In the genomic region with DNA sequence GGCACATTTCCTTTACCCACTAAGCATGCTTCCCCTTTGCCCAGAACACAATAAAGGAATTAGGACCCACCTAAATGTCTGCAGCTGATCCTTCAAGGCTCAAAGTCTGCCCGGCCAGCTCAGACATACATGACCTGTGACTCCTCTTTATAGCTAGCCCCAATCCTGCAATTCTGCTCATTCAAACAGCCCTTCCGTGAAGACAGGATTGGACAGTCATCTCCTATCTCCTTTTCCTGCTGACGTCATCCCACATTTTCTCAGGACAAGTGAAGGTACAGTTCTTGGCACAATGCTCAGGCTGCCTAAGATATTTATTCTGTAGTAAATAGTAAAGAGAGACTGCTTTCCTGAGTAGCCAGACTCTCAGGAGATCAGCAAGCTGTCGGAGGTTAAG, we compare ENCODE assay signal across 8 mouse cellular contexts. TPM values are rescaled to one million over a fixed set of nuclear protein-coding genes. Genes with fewer than 3 reads are reported as not detected.
DNase-seq lines count a peak whose midpoint lies in the region; ATAC-seq and TF ChIP-seq lines count a peak whose summit lies in the region.

No protein-coding gene starts in this region.

- H3K27ac ChIP-seq in heart, embryonic 13.5 days (replicated peaks), result peak overlapping the region; percentile 94
- peak overlapping the region; percentile 96 for H3K27ac ChIP-seq in embryonic facial prominence, embryonic 15.5 days (replicated peaks)
- H3K27ac ChIP-seq in intestine, postnatal 0 days (ENCODE audit: low read depth, low read length), result peak overlapping the region; percentile 98
- H3K27ac ChIP-seq in midbrain, embryonic 14.5 days (replicated peaks; ENCODE audit: low read depth, low read length), result peak overlapping the region; percentile 67

- TF ChIP-seq CTCF in intestine, postnatal 0 days (IDR thresholded peaks at IDR 0.05; ENCODE audit: low read depth), result no peak

- peak overlapping the region; percentile 85 for H3K4me2 ChIP-seq in heart, embryonic 13.5 days
- peak overlapping the region; percentile 74 for H3K4me2 ChIP-seq in embryonic facial prominence, embryonic 15.5 days (replicated peaks)
- peak overlapping the region; percentile 89 for H3K4me2 ChIP-seq in intestine, postnatal 0 days (replicated peaks; ENCODE audit: low read depth)
- peak overlapping the region; percentile 97 for H3K4me2 ChIP-seq in midbrain, embryonic 14.5 days (ENCODE audit: low read length)

- H3K4me3 ChIP-seq in heart, embryonic 13.5 days, result peak overlapping the region; percentile 95
- H3K4me3 ChIP-seq in embryonic facial prominence, embryonic 15.5 days (replicated peaks), result peak overlapping the region; percentile 84
- H3K4me3 ChIP-seq in intestine, postnatal 0 days (ENCODE audit: low read depth, low read length), result peak overlapping the region; percentile 85
- H3K4me3 ChIP-seq in midbrain, embryonic 14.5 days (replicated peaks; ENCODE audit: low read depth, low read length), result no peak overlapping the region

- no peaks in the 10 kb centered on the region for H3K9me3 ChIP-seq in heart, embryonic 13.5 days
- no peaks in the 10 kb centered on the region for H3K9me3 ChIP-seq in embryonic facial prominence, embryonic 15.5 days (replicated peaks)
- H3K9me3 ChIP-seq in intestine, postnatal 0 days (ENCODE audit: control insufficient read depth), result no peaks in the 10 kb centered on the region
- no peaks in the 10 kb centered on the region for H3K9me3 ChIP-seq in midbrain, embryonic 14.5 days (ENCODE audit: control insufficient read depth, low read length)

- peak overlapping the region; percentile 96 for H3K9ac ChIP-seq in heart, embryonic 13.5 days
- no peak overlapping the region for H3K9ac ChIP-seq in embryonic facial prominence, embryonic 15.5 days
- peak overlapping the region; percentile 97 for H3K9ac ChIP-seq in intestine, postnatal 0 days (ENCODE audit: low read depth, low read length)
- no peak overlapping the region for H3K9ac ChIP-seq in midbrain, embryonic 14.5 days (replicated peaks; ENCODE audit: low read length)

- H3K4me1 ChIP-seq in heart, embryonic 13.5 days, result peaks cover 69% of the 10 kb centered on the region
- peaks cover 46% of the 10 kb centered on the region for H3K4me1 ChIP-seq in embryonic facial prominence, embryonic 15.5 days
- H3K4me1 ChIP-seq in intestine, postnatal 0 days (replicated peaks; ENCODE audit: control insufficient read depth, insufficient read depth, low read length), result peaks cover 18% of the 10 kb centered on the region
- H3K4me1 ChIP-seq in midbrain, embryonic 14.5 days (ENCODE audit: control insufficient read depth, insufficient read depth, low read length), result peaks cover 18% of the 10 kb centered on the region

- no peak for DNase-seq in heart, adult 8-10 months (ENCODE audit: low spot score)
- no peak for DNase-seq in midbrain, embryonic 14.5 days
- DNase-seq in cerebellum, postnatal 36 days, result no peak
- DNase-seq in urinary bladder, adult 2 months (ENCODE audit: low spot score), result no peak
- no peak for DNase-seq in cerebellum, postnatal 14 days

- ATAC-seq in heart, embryonic 13.5 days (ENCODE audit: extremely low read depth, insufficient number of reproducible peaks, low FRiP score, low TSS enrichment), result no peak
- no peak for ATAC-seq in embryonic facial prominence, embryonic 15.5 days (ENCODE audit: insufficient number of reproducible peaks, low FRiP score, low TSS enrichment, low read depth)
- ATAC-seq in intestine, postnatal 0 days, result peak; percentile 86
- ATAC-seq in midbrain, embryonic 14.5 days (ENCODE audit: low FRiP score, low TSS enrichment), result no peak

- H3K27me3 ChIP-seq in heart, embryonic 13.5 days (replicated peaks), result no peaks in the 10 kb centered on the region; the same call in 1 of the 2 replicates
- H3K27me3 ChIP-seq in embryonic facial prominence, embryonic 15.5 days, result no peaks in the 10 kb centered on the region
- no peaks in the 10 kb centered on the region for H3K27me3 ChIP-seq in intestine, postnatal 0 days (replicated peaks; ENCODE audit: control insufficient read depth, insufficient read depth, low read length)
- no peaks in the 10 kb centered on the region for H3K27me3 ChIP-seq in midbrain, embryonic 14.5 days (ENCODE audit: control insufficient read depth, insufficient read depth, low read length)

- peaks cover 5% of the 10 kb centered on the region; the same call in 1 of the 2 replicates for H3K36me3 ChIP-seq in heart, embryonic 13.5 days
- no peaks in the 10 kb centered on the region for H3K36me3 ChIP-seq in embryonic facial prominence, embryonic 15.5 days
- peaks cover 9% of the 10 kb centered on the region; the same call in 1 of the 2 replicates for H3K36me3 ChIP-seq in intestine, postnatal 0 days (ENCODE audit: control insufficient read depth, insufficient read depth)
- H3K36me3 ChIP-seq in midbrain, embryonic 14.5 days (ENCODE audit: control insufficient read depth, insufficient read depth, low read length), result no peaks in the 10 kb centered on the region

- WGBS in heart, embryonic 13.5 days, result 40% methylated on average over 4 of the region's 4 CpGs
- WGBS in embryonic facial prominence, embryonic 15.5 days, result 42% methylated on average over 4 of the region's 4 CpGs
- 15% methylated on average over 4 of the region's 4 CpGs for WGBS in intestine, postnatal 0 days
- 20% methylated on average over 4 of the region's 4 CpGs for WGBS in midbrain, embryonic 14.5 days

RNA-seq across cellular contexts. Expression of a gene that starts 1.6 kb away (rescaled TPM):
- 6.8 and 7.3 TPM in 2 replicates for polyA plus RNA-seq in heart, embryonic 13.5 days (2015; fragmentation: Nextera tagmentation; extraction: Ambion mirVana)
- 10 to 100 TPM; 13.1 to 17.5 (median 14.5) TPM for total RNA-seq in heart, adult 8-10 months (2022)
- 15.4 and 15.9 TPM in 2 replicates for polyA plus RNA-seq in embryonic facial prominence, embryonic 15.5 days (2015; fragmentation: Nextera tagmentation; extraction: Ambion mirVana)
- 4.4 and 4.9 TPM in 2 replicates for polyA plus RNA-seq in intestine, postnatal 0 days (2015; fragmentation: Nextera tagmentation; extraction: Ambion mirVana)
- polyA plus RNA-seq in midbrain, embryonic 14.5 days (2014; fragmentation: Nextera tagmentation; extraction: Ambion mirVana), result 2.7 and 4.3 TPM in 2 replicates
- 11.9 and 16.0 TPM in 2 replicates for polyA plus RNA-seq in urinary bladder, adult 2 months (2012; rRNA removed)

Comparison
In these comparisons a context has a peak if more than half of its experiments do, and no peak if none do; other contexts are left out.
1. H3K9ac ChIP-seq: peak in heart, embryonic 13.5 days (single experiment) and intestine, postnatal 0 days (single experiment); none in embryonic facial prominence, embryonic 15.5 days (single experiment) and midbrain, embryonic 14.5 days (single experiment).
2. Peak in every context shown above with its lines, with median percentiles within 50 percentile points of each other: H3K27ac ChIP-seq and H3K4me2 ChIP-seq.